Mouse (Mus musculus) C2C12 (cell line): ENCODE results near the gene Arf3.

Source experiments
- CTCF ChIP-seq: IDR thresholded peaks from one replicate; pipeline ENCODE4 v1.5.1; 2011; ENCODE audit not compliant: control insufficient read depth, insufficient read depth, insufficient read length
- USF1 ChIP-seq: IDR thresholded peaks from one replicate; pipeline ENCODE4 v1.6.1; 2011; ENCODE audit warnings: low read depth, mild to moderate bottlenecking, control low read depth, moderate library complexity

DNA sequence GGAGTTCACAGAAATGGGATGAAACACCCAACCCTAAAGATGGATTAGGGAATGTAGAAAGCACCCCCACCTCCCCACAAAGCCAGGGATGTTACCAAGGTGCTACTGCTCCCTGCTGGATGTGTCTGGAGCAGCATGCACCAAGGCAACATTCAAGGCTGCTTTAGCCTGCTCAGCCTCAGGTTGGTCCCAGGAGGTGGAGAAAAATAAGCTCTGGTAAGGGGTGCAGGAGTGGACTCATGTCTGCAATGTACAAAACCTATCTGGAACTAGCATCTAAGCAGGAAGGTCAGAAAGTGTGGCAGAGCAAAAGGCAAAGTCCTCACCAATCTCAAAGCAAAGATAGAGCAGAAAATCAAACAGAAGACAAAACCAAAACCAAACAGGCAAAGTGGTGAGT, 25.1 kb downstream of the Arf3 start:
- peak; percentile 28 for TF ChIP-seq CTCF
- TF ChIP-seq USF1: no peak
